Mouse (Mus musculus) lung, adult 2 months (tissue): ENCODE measurements around the gene Gm4450. TPM values are rescaled to one million over a fixed set of nuclear protein-coding genes. Genes with fewer than 3 reads are reported as not detected.
"Not testable (repeated sequence)": the region's sequence is repeated elsewhere in the genome, so short reads cannot be mapped to it uniquely, and the experiment has no call there.

Experiments
- DNase-seq: peaks from one replicate; pipeline ENCODE4 v3.0.0; 2022
- H3K4me1 ChIP-seq: fragments of 200-500 bp; 2 replicates; pipeline ENCODE4 v1.6.1; 2011; ENCODE audit warnings: low read length; ENCODE audit not compliant: control insufficient read depth, insufficient read depth
- H3K4me3 ChIP-seq: fragments of 200-500 bp; replicated peaks from 2 replicates; pipeline ENCODE3; 2011; ENCODE audit warnings: low read depth, mild to moderate bottlenecking, control low read depth, low read length; ENCODE audit errors: extremely low read depth
- CTCF ChIP-seq: fragments of 200-500 bp; IDR thresholded peaks from 2 replicates; pipeline ENCODE4 v1.5.1; 2011; ENCODE audit warnings: mild to moderate bottlenecking, low read length, control low read depth; ENCODE audit not compliant: insufficient read depth
- POLR2A ChIP-seq: fragments of 200-500 bp; IDR thresholded peaks from 2 replicates; pipeline ENCODE4 v1.6.1; 2011; ENCODE audit warnings: low read depth, mild to moderate bottlenecking, control low read depth, low read length, borderline replicate concordance; ENCODE audit errors: extremely low read depth
- WGBS: fragments of 180-500 bp; shearing (Covaris S2); methylation state at CpG from one replicate; pipeline ENCODE4 v1.1.7; 2018; 5-methylcytosine and 5-hydroxymethylcytosine counted together
- polyA plus RNA-seq: library from polyadenylated mRNA; depleted of rRNA; stranded (reverse); fragments of >200 nt; gene quantifications from 2 replicates; pipeline ENCODE4 v1.2.3, GENCODE M21; 2012

Gm4450 gene
- polyA plus RNA-seq, 1 experiment: not detected

GRCm38 (mm10) chr3:98418991-98419785, 37.7 kb downstream of the Gm4450 start:
- H3K4me3 ChIP-seq: no peak overlapping the region
- 68% methylated on average over 6 of the region's 6 CpGs for WGBS

GRCm38 (mm10) chr3:98417328-98417727, 39.6 kb downstream of the Gm4450 start:
- H3K4me1 ChIP-seq: peaks cover 17% of the 10 kb centered on the region; the same call in 1 of the 2 replicates

More at GRCm38 (mm10) chr3:98418991-98419785, 37.7 kb downstream of the Gm4450 start:
- peaks cover 17% of the 10 kb centered on the region; the same call in 1 of the 2 replicates for H3K4me1 ChIP-seq
- TF ChIP-seq POLR2A (no peak), CTCF (no peak)
- no peak for DNase-seq

GRCm38 (mm10) chr3:98416426-98417250, 40.3 kb downstream of the Gm4450 start:
- no peak for TF ChIP-seq POLR2A
- TF ChIP-seq CTCF: no peak
- WGBS: 67% methylated on average over 5 of the region's 5 CpGs
- no peak for DNase-seq
- H3K4me1 ChIP-seq: peaks cover 17% of the 10 kb centered on the region; the same call in 1 of the 2 replicates
- no peak overlapping the region for H3K4me3 ChIP-seq

More at GRCm38 (mm10) chr3:98417328-98417727, 39.6 kb downstream of the Gm4450 start:
- TF ChIP-seq CTCF (no peak), POLR2A (no peak)
- WGBS: 12% methylated on average over 4 of the region's 4 CpGs
- no peak overlapping the region for H3K4me3 ChIP-seq
- DNase-seq: peak; percentile 74

GRCm38 (mm10) chr3:98414296-98414695, 42.6 kb downstream of the Gm4450 start:
- no peak for TF ChIP-seq POLR2A
- TF ChIP-seq CTCF: no peak
- WGBS: 29% methylated on average over 3 of the region's 3 CpGs
- Histone ChIP-seq H3K4me1 (peaks cover 17% of the 10 kb centered on the region; the same call in 1 of the 2 replicates), H3K4me3 (no peak overlapping the region)
- no peak for DNase-seq

GRCm38 (mm10) chr3:98413733-98414132, 43.2 kb downstream of the Gm4450 start:
- Histone ChIP-seq H3K4me1 (peaks cover 17% of the 10 kb centered on the region; the same call in 1 of the 2 replicates), H3K4me3 (no peak overlapping the region)
- TF ChIP-seq CTCF (no peak), POLR2A (no peak)
- WGBS: 86% methylated on average over 2 of the region's 2 CpGs
- DNase-seq: no peak

- not testable (repeated sequence) for H3K4me1 ChIP-seq, H3K4me3 ChIP-seq, DNase-seq
- WGBS: 57% methylated on average over 17 of the region's 27 CpGs
Observed at GRCm38 (mm10) chr3:98410619-98411580, 46.0 kb downstream of the Gm4450 start.

GRCm38 (mm10) chr3:98407261-98407780, 49.6 kb downstream of the Gm4450 start:
- not testable (repeated sequence) for DNase-seq, H3K4me3 ChIP-seq, H3K4me1 ChIP-seq
- 65% methylated on average over 5 of the region's 5 CpGs for WGBS

GRCm38 (mm10) chr3:98406569-98407144, 50.3 kb downstream of the Gm4450 start:
- not testable (repeated sequence) for H3K4me1 ChIP-seq, DNase-seq, H3K4me3 ChIP-seq
- WGBS: 66% methylated on average over 12 of the region's 12 CpGs

GRCm38 (mm10) chr3:98405877-98406276, 51.0 kb downstream of the Gm4450 start:
- not testable (repeated sequence) for DNase-seq, H3K4me1 ChIP-seq, H3K4me3 ChIP-seq
- WGBS: 90% methylated on average over 6 of the region's 6 CpGs

- DNase-seq, H3K4me3 ChIP-seq, H3K4me1 ChIP-seq: not testable (repeated sequence)
- 82% methylated on average over 9 of the region's 9 CpGs for WGBS
Observed at GRCm38 (mm10) chr3:98404268-98404895, 52.5 kb downstream of the Gm4450 start.
